Mouse (Mus musculus): ENCODE data around the gene 2810408A11Rik.
"Not testable (repeated sequence)": the region's sequence is repeated elsewhere in the genome, so short reads cannot be mapped to it uniquely, and the experiment has no call there.

The 2810408A11Rik gene

DNA sequence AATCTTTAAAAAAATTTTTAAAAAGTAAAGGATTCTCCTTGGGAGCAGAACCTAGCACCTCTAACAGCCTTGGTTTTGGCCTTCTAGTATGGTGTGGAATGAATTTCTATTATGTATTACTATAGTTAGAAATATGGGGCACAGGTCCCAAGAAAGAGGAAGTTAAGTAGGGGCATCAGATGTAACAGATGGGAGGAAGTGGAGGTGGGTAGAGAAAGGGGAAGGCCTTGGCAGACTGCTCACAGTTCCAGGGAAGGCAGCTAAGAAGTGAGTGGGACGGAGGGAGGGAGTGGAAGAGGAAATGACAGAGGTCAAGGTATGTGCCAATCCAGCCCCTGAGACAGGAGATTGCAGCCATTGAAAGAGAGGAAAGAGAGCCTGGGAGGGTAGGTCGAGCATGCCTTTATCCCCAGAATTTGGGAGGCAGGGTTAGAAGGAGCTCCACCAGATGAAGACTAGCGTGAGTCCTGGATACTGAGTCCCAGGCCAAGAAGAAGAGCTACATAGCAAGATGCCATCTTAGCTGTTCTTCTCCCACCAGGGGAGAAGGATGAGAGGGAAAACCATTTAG lies 30.3 kb upstream of the 2810408A11Rik start:
- DNase-seq: no peak

DNA sequence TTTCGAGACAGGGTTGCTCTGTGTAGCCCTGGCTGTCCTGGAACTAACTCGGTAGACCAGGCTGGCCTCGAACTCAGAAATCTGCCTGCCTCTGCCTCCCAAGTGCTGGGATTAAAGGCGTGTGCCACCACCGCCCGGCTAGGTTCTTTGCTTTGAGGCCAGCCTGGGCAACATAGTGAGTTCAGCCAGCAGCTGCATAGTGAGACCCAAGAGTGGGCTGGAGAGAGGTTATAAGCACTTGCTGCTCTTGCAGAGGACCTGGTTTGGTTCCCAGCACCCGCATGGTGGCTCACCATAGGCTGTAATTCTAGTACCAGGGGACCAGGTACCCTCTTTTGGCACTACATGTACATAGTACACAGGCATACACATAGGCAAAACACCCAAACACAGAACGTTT lies 29.4 kb upstream of the 2810408A11Rik start:
- not testable (repeated sequence) for DNase-seq

DNA sequence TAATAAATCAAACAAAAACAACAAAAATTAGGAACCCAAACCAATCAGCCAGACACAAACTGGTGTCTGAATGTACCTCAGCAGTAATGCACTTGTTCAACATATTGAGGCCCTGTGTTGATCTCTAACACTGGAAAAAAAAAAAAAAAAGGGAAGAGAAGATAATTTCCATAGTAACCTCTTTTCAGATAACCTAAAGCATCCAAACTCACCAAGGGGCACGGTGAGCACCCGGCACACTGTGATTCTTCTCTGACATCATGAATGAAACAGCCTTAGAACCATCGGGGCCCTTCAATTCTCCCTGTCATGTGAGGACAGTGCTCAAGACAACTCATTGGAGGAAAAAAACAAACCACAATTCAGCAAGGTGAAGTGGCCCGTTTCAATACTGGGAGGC lies 28.9 kb upstream of the 2810408A11Rik start:
- DNase-seq: no peak

DNA sequence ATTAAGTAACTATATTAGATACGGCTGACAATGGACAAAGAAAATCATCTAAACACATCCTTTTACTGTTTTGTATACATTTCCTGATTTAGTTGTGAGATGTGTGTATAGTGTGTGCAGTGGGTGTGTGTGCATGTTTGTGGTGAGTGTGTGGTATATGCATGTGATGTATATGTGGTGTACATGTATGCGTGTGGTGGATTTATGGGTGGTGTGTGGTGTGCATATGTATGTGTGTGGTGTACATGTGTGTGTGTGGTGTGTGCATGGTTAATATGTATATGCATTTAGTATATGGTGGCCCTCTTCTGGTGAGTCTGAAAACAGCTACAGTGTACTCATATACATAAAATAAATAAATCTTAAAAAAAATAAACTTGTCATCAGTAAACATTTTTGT lies 26.7 kb upstream of the 2810408A11Rik start:
- no peak for DNase-seq

DNA sequence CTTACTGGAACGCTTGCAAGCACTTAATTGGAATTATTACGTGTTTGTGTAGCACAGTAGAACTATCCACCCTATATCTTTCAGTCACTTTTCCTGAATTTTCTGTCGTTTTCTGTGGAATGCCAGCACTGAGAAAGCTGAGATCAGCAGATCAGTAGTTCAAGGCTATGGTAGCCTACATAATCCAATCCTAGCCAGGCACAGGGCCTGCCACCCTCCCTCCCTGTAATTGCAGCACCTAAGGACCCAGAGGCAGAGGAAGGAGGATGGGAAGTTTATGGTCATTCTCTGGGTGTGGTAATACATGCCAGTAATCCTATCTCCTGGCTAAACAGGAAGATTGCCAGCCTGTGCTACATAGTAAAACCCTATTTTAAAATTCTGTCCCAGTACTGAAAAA lies 22.0 kb upstream of the 2810408A11Rik start:
- DNase-seq: no peak

DNA sequence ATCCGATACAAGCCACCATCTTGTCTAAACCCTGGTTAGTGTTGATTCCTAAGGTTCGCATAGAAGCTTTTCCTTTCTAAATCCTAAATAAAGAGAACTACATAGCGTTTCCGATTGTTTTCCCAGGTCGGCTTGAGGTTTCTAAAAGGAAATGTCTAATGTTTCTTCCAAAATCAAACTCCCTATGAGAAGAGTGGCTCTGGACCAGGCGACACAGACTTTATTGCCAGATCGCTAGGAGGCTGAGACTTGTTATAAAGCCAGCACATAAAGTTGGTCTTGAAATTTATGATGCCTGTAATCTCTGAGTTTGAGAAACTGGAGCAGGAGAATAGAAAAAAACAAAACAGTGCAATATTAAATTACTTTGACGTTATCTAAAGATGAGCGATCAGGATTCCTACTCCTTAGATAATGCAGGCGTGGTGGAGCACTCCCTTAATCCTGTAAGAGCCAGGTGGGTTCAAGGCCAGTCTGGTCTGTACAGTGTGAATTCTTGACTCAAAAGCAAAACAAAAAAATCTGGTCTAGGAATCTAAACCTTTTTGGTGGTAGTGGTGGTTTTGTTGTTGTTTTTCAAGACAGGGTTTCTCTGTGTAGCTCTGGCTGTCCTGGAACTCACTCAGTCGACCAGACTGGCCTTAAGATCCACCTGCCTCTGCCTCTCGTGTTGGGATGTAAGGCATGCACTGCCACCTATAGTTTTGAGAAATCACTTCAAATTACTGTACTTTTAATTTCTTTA lies 21.4 kb upstream of the 2810408A11Rik start:
- DNase-seq: no peak

DNA sequence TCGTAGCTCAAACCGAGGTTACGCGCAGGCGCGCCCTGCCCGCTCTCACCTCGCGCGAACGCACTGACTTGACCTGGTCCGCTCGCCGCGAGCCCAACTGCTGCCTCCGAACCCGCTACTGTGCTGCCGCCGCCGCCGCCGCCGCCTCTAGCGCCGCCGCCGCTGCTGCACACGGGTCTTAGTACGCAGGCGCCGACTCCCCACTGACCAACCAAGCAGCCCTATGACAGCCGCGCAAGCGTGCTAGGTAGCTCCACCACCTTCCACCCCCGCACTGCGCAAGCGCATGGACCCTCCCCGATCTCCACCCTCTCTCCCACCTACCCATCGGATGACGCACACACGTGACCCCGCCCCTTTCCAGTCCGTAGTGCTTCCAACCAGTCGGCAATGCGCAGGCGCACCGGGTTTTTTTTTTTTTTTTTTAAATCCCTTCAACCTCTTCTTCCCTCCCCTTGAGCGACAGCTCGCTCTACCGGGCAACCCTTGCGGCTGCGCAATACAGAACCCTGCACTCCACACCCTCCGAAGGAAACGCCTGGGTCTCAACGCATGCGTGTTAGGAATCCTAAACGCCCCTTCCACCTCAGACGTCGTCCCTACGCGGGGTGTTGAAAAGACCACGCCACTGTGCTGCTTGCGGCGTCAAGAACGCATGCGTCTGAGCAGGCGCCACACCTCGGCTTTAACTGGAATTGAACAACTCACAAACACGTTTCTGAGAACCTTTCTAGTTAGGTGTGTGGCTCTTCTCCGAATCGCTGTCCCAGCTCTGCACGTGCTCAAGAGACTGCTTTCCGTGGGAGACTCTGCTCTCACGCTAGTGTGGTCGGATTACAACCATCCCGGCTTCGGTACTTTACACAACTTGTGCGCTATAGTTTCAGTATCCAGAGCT lies 20.6 kb upstream of the 2810408A11Rik start, which contains the start of gene Eif5a:
Gene Eif5a (minus strand): TSS at position 845 of the 898 bp plus-strand sequence.
- peak; percentile 100 for DNase-seq

DNA sequence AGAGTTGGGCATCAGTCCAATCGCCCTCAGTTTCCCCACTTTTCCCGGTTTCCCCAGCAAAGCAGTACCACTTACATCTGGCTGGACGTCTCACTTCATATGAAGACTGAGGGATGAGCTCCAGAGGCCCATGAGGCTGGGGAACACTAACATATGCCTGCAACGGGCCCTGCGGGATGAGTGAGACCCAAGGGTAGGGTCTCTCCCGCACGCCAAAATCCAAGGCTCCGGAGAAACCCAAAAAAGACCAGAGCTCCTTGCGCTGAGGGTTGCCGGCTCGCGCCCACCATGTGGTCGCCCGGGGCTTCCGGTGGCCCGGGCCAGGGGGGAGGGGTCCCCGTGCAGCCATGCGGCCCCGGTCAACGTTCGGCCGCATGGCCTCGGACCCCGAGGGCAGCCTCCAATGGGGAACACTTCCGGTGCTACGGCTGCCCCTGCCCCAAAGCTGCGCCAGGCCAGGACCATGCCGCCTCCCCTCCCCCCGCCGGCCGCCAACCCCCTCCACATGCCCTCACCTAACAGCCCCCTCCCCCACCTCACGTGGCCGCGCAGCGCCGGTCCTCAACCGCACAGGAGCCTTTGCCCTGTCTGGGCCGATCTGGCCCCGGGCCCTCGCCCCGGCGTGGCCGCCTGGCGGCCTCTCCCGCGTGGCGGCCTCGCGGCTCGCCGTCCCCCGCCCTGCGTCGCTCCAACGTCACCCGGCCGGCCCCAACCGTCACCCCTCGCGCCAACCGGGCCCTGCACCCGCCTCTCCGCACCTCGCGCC lies 19.7 kb upstream of the 2810408A11Rik start:
- peak in 1 of 2 experiments; percentile 42 for DNase-seq

DNA sequence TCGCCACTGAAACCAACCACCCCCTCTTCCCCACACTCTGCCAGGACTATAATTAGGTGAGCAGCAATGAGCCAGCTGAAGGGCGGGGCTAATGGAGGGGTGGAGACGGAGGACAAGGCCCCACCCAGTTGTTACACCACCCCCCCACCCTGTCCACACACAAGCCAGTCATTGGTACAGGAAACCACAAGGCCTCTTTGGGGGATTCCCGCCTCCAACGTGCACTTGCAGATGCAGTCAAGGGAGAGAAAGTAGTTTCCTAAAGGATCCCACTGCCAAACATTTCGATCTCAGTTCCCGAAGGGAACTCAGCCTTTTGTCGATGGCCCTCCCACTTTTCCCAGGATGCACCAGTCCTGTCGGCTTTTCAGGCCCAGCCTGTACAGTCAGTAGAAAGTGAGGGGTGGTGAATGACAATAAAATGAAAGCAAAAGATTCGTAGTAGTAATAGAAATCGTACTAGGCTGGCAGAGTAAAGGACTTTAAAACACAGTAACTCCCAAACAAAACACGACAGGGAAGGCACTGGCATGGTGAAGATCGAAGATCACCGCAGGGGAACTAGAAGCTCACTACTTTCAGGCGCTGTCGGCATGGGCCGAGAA lies 19.0 kb upstream of the 2810408A11Rik start:
- DNase-seq: peak; percentile 41 to 72

DNA sequence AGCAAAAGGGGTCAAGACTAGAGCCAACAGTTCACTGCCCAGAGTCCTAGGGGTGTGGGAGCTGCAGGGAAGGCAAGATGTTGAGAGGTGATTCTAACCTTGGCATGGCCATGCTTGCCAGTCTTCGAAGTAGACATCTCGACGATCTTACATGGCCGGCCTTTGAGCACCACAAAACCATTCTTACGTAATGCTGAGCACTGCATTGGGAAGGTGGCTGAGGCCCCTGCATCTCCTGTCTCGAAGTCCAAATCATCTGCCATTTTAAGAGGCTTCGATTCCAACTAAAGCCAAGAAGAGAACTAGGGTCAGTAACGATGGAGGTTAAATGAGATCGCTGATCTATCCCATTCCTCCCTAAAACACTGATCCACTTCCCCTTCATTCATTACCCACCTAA lies 18.3 kb upstream of the 2810408A11Rik start:
- DNase-seq: no peak

DNA sequence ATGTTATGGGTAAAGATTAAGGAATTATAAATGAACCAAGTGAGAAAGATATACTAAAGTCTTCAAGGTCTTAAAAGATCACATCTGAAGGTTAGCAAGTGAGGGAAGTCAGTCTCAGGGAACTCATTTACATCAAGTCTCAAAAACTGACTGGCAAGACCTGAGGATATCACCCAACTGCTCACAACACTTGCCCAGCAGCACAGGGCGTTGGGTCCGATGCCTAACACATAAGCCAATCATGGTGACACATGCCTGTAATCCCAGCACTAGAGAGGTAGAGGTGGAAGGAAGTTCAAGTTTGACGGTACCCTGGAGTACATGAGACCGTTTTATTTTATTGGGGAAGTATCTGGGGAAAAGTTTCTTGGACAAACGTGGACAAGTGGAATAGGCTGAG lies 17.3 kb upstream of the 2810408A11Rik start:
- DNase-seq: no peak

DNA sequence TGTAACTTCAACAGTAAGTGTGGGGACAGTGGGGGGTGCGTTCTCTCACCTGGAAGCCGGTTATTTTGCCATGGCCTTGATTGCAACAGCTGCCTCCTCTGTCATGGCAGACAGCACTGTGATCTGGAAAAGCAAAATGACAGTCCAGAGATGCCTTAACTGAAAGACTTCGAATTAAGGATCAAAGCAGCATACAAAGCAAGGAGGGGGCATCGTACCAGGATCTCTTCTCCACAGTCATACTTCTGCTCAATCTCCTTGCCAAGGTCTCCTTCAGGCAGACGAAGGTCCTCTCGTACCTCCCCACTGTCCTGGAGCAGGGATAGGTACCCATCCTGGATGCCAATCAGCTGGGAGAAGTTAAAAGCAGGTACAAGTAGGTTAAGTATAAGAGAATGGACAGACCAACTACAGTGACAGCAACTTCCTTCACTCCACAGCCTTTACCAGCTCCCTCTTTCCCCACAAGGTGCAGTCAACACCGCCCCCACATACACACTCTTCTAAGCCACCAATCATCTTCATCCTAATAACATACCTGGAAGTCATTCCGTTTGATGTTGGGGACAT lies 16.7 kb upstream of the 2810408A11Rik start:
- no peak for DNase-seq

DNA sequence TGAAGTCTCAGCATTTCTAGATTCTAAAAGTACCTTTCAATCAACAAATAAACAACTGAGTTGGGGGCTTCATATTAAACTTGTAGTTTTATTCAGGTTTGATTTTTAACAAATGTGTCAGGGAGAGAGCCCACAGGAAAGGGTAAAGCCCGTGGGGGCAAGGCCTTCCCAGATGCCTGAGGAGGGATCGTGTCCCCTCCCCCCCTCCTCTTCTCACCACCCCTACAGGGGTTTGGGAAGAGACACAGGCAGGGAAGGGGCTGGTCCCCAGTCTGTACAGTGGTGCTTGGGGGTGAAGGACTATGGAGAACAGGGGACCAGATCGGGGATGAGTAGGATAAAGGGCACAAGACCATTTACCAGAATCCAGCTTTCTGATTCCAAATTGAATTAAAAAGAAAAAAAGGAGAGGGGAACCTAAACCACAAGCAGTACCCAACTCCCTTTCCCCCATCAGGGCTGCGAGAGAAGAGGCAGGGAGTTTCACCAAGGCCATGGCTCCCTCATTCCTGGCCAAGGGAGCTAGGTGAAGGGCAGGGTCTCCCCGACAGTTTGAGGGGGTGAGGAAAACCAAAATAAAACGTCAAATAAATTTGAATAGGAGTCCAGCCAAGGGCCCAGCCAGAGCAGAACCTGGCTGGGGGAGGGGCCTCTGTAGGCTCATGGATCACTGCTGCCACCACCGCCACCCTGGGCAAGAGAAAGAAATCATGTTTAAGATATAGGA lies 16.0 kb upstream of the 2810408A11Rik start:
- DNase-seq: not testable (repeated sequence)

DNA sequence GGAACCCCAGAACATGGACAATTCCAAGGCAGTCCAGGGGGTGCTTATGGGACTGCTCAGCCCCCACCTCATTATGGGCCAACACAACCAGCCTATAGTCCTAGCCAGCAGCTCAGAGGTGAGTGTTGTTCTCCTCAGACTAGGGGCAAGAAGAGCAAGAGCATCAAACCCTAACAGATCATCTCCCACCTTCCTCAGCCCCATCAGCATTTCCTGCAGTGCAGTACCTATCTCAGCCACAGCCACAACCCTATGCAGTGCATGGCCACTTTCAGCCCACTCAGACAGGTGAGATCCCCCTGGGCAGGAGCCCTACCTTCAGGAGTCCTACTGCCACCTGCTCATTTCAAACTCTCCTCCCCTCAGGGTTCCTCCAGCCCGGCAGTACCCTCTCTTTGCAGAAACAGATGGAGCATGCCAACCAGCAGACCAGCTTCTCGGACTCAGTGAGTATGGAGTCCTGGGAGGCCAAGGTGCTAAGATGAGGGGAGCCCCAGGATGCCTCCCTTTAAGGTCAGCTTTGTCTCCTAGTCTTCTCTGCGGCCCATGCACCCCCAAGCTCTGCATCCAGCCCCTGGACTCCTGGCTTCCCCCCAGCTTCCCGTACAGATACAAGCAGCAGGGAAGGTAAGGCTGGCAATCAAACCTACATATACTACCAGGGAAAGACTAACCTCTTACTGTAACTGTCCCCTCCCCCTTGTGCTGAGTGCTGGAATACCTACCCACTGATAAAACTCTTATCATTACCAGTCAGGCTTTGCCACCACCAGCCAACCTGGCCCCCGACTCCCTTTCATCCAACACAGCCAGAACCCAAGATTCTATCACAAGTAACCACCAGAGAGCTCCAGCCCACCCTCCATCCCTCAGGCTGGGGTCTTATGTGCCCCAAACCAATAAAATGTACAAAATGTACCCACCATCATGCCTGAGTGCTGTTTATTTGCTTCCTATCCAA lies 15.2 kb upstream of the 2810408A11Rik start:
- no peak for DNase-seq

DNA sequence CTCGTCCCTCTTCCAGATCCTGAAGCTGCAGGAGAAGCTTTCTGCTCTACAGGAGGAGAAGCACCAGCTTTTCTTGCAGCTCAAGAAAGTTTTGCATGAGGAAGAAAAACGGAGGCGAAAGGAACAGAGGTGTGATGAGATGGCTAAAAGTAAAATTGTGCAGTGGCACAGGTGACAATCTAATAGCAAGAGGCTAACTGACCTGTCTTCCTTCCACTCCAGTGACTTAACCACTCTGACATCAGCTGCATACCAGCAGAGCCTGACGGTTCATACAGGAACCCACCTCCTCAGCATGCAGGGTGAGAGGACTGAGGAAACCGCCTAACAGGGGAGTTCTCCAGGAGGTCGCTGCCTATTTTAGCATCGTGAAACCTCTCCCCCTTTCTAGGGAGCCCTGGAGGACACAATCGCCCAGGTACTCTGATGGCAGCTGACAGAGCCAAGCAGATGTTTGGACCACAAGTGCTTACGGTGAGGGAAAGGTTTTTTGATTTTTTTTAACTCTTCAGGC lies 14.2 kb upstream of the 2810408A11Rik start:
- DNase-seq: no peak

DNA sequence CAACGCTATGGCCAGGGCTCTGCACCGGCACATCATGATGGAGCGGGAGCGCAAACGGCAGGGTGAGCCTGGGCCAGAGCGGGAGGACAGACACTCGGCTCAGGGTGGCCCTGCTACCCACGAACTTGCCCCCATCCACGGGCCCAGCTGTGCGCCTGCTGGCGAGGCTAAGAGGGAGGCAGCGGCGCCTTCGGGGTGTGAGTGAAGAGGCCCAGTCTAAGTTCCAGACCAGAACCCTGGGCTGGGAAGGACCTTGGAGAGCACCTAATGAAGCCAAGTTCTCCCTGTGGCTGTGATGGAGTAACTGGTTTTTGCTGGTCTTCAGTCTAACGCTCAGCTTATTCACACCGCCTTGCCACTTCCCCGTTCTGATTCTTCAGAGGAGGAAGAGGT lies 13.6 kb upstream of the 2810408A11Rik start:
- no peak for DNase-seq

DNA sequence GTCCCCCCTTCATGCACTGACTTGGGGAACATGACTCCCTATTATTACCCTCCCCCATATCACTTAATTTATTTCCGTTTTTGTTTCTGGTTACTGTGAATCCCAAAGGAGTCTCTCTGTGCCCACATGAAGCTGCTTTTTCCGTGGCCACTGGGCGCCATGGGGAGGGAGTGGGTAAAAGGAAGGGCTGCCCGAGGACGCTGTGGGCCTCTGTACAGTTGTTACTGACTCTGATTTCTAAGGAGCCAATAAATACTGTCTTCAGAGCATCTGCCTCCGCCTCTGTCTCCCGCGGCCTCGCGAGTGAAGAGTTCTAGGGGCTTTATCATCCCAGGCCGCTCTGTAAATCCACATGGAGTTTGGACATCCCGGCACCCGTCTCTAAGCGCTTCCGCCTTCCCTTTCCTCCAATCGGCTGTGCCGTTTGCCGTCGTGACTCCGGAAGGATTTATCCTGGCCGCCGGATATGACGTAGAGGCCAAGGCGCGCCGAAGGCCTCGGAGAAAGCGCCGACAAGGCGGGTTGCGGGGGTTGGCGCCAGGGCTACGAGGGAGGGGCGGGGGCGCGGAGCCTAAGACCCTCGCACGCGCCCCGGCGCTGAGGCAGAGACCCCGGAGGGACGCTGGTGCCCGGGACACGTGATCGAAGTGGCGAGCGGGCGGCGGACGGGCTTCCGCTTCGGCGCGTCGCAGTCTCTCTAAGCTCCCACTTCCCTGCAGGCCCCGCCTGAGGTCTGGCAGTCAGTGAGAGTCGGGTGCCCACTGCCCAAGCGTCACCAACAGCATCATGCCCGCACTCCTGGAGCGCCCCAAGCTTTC lies 13.0 kb upstream of the 2810408A11Rik start, which contains the start of gene Gps2:
Gene Gps2 (plus strand): TSS at position 335 of the 818 bp plus-strand sequence.
- peak; percentile 80 to 85 for DNase-seq

DNA sequence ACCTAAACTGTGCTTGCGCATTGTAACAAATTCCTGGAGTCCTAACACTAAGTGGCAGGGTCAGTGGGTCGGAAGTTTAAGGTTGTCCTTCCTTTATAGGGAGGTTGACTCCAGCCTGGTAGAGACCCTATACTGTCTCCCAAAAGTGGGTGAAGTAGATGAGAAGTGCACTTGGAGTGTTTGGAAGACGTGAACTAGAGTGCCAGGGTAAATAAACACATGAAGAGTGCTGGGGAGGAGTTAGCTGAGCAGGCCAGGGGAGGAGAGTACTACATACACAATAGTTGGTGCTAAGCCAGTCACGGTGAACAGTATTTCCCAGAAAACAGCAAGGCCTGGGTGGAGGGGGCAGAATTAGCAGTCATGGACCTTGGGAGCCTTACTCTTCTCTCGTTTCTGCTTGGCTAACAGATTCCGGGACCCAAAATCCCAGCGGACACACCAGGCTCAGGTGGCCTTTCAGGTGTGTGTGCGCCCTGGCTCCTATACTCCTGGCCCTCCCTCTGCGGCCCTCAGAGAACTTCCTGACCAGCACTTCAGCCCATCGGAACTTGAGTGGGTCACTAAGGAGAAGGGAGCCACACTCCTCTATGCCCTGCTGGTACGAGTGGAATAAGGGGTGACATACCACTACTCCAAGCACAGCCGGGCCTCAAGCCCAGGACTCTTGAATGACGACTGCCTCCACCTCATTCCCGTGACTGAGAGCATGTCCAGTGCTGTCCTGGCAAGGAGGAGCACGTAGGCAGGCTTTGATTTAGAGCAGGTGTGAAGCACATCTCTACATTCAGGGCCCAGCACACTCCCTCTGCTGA lies 12.1 kb upstream of the 2810408A11Rik start:
- DNase-seq: no peak

Data from thymus, adult 18-20 months (tissue).